Mouse (Mus musculus) embryonic fibroblast, embryonic 13.5 days (primary cell): Measurements from ENCODE around the gene Dhh. TPM values are rescaled to one million over a fixed set of nuclear protein-coding genes. Genes with fewer than 3 reads are reported as not detected.

Source experiments
- H3K27ac ChIP-seq: 2 replicates; pipeline ENCODE4 v1.5.1; 2012; ENCODE audit warnings: low read length, control low read depth, inconsistent platforms; ENCODE audit not compliant: insufficient read depth
- H3K4me1 ChIP-seq: 2 replicates; pipeline ENCODE4 v1.6.1; 2011; ENCODE audit warnings: low read length; ENCODE audit not compliant: control insufficient read depth, insufficient read depth
- H3K4me3 ChIP-seq: 2 replicates; pipeline ENCODE4 v1.5.1; 2011; ENCODE audit warnings: mild to moderate bottlenecking, control low read depth, low read length; ENCODE audit not compliant: insufficient read depth
- CTCF ChIP-seq: IDR thresholded peaks from 2 replicates; pipeline ENCODE4 v1.5.1; 2011; ENCODE audit warnings: mild to moderate bottlenecking, control low read depth, low read length, moderate library complexity, borderline replicate concordance; ENCODE audit not compliant: insufficient read depth
- POLR2A ChIP-seq: IDR thresholded peaks from 2 replicates; pipeline ENCODE4 v1.6.1; 2011; ENCODE audit warnings: low read depth, mild to moderate bottlenecking, control low read depth, low read length, moderate library complexity
- polyA plus RNA-seq: library from polyadenylated mRNA; stranded (reverse); fragments of >200 nt; gene quantifications from 2 replicates; pipeline ENCODE4 v1.2.4, GENCODE M21; 2011; ENCODE audit warnings: low read depth; ENCODE audit not compliant: missing spikeins, insufficient read length

The Dhh gene
- polyA plus RNA-seq, 1 experiment, result 0.14 TPM

DNA sequence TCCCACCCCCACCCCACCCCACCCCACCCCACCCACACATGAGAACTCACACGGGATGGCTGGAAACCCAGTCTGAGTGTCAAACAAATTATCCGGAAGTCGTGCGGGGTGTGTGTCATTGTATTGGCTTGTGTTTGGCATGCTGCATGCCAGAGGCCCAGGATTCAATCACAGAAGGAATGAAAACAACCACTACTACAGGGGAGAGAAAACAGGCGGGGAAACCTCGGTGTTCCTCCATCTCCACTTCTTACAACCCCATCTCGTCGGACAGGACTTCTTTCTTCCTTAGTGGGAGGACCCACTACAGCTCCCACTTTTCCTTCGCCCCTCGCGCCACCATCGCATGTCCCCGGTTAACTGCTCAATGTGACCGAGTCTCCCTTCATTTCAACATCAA lies 18.8 kb upstream of the Dhh start:
- H3K4me1 ChIP-seq, result no peaks in the 10 kb centered on the region

DNA sequence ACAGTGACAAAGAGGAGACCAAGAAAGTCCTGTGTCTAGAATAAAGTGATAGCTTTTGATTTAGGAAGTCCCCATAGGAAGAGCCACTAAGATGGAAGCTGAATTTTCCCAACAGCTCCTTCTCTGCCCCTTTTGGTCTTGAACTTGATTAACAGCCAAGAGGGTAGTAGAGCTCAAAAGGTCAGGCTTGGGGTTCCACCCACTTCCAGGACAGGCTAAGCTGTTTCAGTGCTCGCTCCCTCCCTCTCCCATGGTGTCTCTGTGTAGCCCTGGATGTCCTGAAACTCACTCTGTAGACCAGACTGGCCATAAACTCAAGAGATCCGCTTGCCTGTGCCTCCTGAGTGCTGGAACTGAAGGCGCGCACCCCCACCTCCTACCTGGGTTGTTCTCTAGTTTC lies 17.7 kb upstream of the Dhh start:
- no peaks in the 10 kb centered on the region for H3K4me1 ChIP-seq
- no peak for TF ChIP-seq CTCF
- TF ChIP-seq POLR2A, result no peak
- H3K27ac ChIP-seq, result no peak overlapping the region
- no peak overlapping the region for H3K4me3 ChIP-seq

More for the DNA sequence above, 18.8 kb upstream of the Dhh start:
- H3K4me3 ChIP-seq, result peak overlapping the region; percentile 78
- H3K27ac ChIP-seq, result peak overlapping the region; percentile 50
- TF ChIP-seq CTCF (no peak), POLR2A (no peak)

DNA sequence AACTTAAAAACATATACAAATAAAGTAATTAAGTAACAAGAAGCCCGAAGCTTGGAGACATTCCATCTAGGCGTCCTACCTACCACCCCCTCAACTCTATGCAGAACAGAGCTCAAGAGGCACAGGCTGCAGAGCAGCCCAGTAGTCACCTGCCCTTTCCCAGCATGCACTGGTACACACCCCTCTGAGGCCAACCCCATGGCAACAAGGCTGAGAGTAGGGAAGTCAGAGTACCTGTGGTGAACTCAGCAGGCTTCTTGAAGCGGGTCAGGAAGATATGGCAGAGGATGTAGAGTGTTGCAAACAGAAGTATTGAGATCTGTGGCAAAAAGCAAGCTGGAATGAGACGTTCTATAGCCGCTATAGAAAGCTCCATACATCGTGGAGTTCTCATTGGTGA lies 16.6 kb upstream of the Dhh start:
- Histone ChIP-seq H3K27ac (no peak overlapping the region), H3K4me3 (no peak overlapping the region), H3K4me1 (no peaks in the 10 kb centered on the region)
- TF ChIP-seq POLR2A (no peak), CTCF (no peak)

DNA sequence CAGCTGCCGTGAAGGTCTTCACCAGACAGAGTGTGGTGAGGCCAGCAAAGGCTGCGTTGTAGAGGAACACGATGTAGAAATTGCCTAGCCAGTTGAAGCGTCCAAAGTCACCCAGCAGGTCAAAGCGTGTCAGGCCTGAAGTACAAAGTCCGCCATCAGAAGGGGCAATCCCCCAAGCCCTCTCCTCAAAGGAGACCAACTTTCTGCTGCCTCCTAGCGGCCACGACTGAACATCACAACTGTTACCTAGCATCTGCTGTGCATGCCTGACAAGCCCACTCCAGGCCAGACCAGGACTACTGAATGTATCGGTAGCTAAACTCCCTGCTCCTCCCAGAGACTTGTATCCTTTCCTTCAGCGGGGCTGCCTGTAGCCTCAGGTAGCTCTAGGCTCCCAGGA lies 6.4 kb upstream of the Dhh start:
- Histone ChIP-seq H3K4me3 (no peak overlapping the region), H3K27ac (no peak overlapping the region), H3K4me1 (no peaks in the 10 kb centered on the region)
- TF ChIP-seq CTCF (peak; percentile 74; the same call in 1 of the 2 replicates), POLR2A (no peak)

DNA sequence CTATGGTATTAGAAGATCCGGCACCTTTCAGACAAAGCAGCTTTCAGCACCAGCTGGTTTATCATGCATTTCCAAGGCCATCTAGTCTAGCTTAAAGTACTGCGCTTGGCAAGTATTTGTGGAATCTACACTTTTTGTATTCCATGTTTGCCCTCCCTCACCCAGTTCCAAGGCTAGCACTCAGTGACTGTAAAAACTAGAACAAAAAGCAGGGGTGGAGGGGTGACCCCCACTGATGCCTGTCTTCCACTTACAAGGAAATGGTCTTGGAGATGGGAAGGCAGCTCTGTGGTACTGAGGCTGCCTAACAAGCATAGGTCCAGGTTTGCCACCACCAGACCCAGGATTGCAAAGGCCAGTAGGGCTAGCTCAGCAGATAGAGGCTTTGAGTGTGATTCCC lies 4.3 kb upstream of the Dhh start:
- no peak overlapping the region for H3K27ac ChIP-seq
- no peak overlapping the region for H3K4me3 ChIP-seq
- no peak for TF ChIP-seq POLR2A
- TF ChIP-seq CTCF, result no peak
- peaks cover 2% of the 10 kb centered on the region; the same call in 1 of the 2 replicates for H3K4me1 ChIP-seq

DNA sequence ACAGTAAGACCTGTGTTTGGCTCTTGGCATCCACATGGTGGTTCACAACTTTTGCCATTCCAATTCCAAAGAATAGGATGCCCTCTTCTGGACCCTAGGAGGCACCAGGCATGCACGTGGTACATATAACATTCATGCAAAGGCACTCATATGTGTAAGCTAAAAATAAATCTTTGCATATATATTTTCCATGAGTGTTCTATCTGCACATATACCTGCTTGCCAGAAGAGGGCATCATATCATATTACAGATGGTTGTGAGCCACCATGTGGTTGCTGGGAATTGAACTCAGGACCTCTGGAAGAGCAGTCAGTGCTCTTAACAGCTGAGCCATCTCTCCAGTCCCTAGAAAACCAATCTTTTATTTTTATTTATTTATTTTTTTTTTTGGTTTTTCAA lies 3.2 kb upstream of the Dhh start:
- no peak overlapping the region for H3K4me3 ChIP-seq
- peaks cover 4% of the 10 kb centered on the region; the same call in 1 of the 2 replicates for H3K4me1 ChIP-seq
- H3K27ac ChIP-seq, result no peak overlapping the region
- TF ChIP-seq CTCF, result no peak
- TF ChIP-seq POLR2A, result no peak

DNA sequence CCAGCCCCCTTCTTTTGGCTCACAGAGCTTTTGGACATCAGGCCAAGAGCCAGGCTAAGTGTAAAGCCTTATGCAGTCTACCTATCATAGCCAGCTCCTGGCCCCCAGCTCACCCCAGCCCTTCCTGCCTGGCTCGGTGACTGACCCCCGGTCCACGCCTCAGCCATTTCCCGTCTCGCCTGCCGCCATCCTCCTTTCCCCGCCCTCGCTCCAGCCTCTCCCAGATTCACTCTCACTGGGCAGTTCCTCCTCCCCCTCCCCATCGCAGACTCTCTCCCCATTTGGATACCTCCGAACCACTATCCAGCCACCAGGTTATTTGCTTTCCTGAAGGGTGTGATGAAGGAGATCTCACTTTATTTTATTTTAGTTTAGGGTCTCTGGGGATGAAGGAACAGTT lies 845 bp downstream of the Dhh start:
- no peak for TF ChIP-seq CTCF
- TF ChIP-seq POLR2A, result no peak
- H3K4me3 ChIP-seq, result no peak overlapping the region
- H3K4me1 ChIP-seq, result peaks cover 4% of the 10 kb centered on the region; the same call in 1 of the 2 replicates
- H3K27ac ChIP-seq, result no peak overlapping the region

DNA sequence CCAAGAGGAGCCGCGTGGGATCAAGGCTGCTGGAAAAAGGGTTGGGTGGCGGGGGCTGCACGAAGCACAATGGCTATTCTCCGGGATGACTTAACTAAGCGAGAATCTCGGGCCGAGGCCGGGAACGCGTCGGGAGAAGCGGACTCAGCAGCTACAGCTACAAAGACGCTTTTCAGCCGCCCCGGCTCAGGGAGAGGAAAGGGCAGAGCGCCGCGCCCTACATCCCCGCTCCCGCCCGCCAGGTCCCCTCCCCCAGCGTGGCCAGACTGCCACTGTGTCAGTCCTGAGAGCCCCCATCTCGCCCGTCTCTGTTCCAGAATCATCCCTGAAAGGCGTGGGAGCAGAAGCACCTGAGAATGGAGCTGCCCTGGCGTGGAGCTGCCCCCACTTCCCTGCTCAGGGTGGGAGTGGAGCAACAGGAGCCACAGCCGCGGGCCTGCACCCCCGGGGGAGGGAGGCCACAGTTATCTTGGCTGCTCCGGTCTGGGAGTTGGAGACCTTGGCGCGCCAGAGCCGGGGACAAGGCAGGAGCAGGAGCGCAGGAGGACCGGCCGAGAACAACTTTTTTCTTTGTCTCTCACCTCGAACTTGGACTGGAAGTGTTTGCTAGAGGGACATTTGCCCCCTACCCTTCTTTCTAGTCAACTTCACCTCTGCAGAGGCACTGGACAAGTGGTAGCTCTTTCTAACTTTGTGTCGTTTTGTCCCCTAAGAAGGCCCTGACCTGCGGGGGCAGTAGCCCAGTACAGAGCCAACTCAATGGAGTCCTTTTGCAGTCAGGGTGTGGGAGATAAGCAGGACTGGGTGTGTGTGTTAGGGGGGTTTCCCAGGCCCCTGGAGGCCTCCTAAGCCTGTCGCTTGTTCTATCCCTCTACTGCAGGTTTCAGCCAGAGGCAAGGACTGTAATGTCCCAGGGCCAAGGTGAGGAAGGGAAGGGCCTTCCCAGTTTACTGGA lies 2.4 kb downstream of the Dhh start:
- Histone ChIP-seq H3K4me3 (no peak overlapping the region), H3K4me1 (peaks cover 4% of the 10 kb centered on the region; the same call in 1 of the 2 replicates), H3K27ac (no peak overlapping the region)
- TF ChIP-seq CTCF, result no peak
- TF ChIP-seq POLR2A, result no peak

DNA sequence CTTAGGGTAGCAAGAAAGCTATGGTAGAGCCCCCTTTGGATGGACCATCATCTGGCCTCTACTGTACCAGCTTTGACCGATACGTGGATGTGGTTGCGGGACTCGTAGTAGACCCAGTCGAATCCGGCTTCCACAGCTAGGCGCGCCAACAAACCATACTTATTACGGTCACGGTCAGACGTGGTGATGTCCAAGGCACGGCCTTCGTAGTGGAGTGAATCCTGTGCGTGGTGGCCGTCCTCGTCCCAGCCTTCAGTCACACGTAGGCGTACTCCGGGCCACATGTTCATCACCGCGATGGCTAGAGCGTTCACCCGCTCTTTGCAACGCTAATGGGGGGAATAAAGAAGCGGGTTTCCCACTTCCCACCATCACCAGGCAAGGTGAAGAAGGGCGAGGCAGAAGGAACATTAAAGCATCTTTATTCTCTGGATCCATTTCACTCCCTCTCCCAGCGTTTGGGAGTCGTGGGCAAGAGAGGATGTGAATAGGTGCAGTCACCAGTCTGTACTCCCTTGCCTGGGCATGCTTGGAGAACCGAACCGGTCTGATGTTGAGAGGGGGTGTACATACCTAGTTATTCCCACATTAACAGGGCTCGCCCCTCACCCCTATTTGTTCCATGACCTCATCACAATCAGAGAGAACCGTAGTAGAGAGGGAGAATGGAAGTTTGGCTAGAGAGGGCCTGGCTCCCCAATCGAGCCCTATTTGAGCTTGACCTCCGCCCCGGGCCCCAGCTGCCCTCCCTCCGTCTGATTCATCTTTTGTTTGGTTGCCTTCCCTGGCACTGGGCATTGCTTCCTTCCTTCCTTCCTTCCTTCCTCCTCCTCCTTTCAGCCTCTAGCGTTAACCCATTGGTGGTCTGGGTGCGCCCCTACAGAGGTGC lies 3.4 kb downstream of the Dhh start:
- Histone ChIP-seq H3K4me3 (no peak overlapping the region), H3K27ac (no peak overlapping the region), H3K4me1 (peaks cover 4% of the 10 kb centered on the region; the same call in 1 of the 2 replicates)
- TF ChIP-seq CTCF (no peak), POLR2A (no peak)
